Mouse (Mus musculus) CD4-positive helper T cell, adult 2 months (primary cell): ENCODE measurements around the gene Cluap1.

Experiments
- DNase-seq: peaks from one replicate; pipeline ENCODE4 v3.0.0-alpha.2; 2012; ENCODE audit warnings: low read depth, missing footprints, low spot score

The Cluap1 gene

GRCm38 (mm10) chr16:3908537-3909111 lies at the start of gene Cluap1, which contains the start of gene 1700037C18Rik:
Cluap1 (plus strand) TSS chr16:3908801.
1700037C18Rik (minus strand) TSS chr16:3908689.
- DNase-seq: peak; percentile 91

DNA sequence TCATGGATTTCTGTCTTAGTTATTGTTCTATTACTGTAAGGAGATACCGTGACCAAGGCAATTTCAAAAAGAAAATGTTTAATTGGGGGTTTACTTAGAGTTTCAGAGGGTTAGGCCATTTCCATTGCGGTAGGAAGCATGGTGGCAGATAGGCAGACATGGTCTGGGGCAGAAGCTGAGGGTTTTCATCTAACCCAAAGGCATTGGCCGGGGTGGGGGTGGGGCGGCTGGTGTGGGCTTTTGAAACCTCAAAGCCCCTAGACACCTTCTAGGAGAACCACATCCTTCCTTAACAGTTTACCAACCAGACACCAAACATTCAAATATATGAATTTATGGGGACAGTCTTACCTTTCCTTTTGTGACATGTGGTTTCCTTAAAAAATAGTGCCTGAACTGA lies 49.3 kb upstream of the Cluap1 start:
- DNase-seq: no peak

- DNase-seq: no peak
These were observed 36.8 kb upstream of the Cluap1 start for GRCm38 (mm10) chr16:3871815-3872214.

DNA sequence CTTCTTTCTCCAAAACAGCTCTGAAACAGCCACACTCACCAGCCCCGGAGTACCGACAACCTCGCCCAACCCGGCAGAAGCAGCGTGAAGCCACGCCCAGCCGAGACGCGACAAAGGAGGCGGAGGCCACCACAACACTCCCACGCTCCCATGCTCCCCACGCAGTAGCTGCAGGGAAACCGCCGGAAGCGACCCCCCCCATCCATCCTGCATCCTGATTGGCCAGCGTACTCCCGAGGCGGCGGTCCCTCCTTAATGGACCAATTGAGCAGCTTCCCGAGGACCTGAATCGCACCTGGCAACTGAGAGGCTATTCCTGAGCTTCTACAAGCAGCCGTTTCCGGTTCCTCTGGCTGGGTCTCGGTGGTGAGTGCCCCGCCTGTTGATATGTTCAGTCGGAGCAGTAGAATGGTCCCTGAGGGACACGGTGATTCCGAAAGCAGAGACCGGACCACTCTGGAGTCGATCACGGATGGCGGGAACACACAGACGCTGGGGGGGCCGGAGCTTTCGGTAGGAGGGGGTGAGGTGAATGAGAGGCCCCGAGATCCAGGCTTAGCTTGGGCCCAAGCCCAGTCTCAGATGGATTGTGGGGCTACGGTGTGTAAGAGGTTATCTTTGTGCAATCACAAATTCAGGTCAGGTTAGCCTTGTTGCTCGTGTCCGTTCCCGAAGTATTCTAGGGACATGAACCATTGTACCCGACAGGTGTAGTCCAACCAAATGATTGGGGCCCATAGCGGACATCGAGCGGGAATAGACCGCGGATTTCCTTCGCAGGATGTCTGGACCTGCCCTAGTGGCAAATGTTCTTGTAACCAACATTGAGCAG lies 36.2 kb upstream of the Cluap1 start, which contains the start of gene Naa60:
TSS of gene Naa60 (plus strand) at position 160 of the 832 bp plus-strand sequence.
- peak; percentile 93 for DNase-seq

DNA sequence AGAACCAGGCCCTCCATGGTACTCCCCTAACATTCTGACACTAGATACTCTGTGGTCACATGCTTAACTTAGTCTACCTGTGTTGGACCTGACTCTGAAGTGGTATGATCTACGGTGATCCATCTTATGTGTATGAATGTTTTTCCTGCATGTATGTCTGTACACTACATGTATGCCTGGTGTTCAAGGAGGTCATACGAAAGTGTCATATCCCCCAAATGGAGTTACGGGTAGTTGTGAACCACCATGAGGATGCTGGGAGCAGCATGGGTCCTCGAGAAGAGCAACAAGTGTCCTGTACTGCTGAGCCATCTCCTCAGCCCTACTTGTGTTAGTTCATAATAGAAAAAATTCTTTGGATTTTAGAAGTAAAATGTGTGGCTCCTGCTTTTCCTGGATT lies 32.3 kb upstream of the Cluap1 start:
- DNase-seq: no peak

DNA sequence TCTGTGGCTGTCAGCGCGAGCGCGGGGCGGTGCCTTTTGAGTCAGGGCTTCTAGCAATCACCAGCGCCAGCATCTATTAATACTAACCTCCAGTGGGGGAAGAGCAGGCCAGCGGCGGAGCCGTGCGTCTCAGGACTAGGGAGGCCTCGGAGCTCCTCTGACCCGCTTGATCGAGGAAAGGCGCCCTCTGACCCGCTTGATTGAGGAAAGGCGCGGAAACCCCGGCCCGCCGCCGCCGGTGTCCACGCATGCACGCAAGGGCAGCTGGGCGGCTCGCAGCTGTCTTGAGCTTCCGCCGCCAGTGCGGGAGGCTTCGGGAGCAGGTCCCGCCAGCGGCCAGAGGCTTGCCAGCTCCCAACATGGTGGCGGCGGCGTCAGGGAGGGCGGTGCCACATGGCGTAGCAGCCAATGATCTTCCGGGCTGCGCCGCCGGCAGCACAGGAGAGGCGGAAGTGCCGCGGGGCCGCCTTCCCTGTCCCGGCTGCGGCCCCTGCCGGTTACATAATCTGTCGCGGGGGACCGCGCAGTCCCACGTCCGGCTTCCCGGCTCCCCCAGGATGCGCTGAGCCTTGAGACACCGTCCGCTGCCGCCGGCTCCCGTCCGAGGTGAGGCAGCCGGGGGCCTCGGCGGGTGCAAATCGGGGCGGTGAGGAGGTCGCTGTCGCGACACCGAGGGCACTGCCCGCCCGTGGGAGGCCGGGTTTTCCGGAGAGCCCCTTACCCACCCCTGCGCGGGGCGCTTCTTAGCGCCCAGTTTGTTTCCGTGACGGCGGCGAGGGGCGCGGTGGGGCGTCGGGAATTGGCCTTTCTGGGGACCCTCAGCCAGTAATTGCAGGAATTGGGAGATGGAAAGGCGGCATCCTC lies 24.2 kb upstream of the Cluap1 start, which contains the start of the genes Zfp597 and Gm20695:
TSS of gene Zfp597 (minus strand) at position 361 of the 864 bp plus-strand sequence.
TSS of gene Gm20695 (plus strand) at position 448 of the 864 bp plus-strand sequence.
- peak; percentile 95 for DNase-seq

DNA sequence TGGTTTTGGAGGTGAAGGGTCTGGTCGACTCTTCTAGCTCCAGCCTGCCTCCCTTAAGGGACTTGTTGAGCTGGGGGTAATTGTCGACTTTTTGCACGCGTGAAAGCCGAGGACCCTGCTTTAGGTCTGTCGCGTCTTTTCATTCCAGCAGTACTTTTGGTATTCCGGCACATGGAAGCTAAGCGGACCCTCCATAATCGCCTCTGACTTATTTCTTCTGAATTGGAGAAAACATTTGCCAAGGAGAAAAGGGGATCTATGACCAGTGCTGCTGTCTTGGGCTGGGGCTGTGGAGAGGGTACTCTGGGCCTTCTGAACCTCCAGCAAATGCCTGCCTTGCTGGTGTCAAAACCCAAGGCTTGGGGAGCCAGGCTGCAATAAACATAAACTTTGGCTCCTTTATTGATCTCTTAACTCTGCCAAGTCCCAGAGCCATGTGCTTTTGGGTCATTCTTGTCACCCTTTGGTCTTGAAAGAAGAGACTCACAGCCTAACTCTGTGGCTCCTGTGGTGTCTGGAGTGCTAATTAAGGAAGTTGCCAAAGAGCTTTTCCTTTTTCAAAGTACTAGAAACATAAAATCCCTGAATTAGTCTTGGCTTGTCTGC lies 23.4 kb upstream of the Cluap1 start:
- DNase-seq: no peak

DNA sequence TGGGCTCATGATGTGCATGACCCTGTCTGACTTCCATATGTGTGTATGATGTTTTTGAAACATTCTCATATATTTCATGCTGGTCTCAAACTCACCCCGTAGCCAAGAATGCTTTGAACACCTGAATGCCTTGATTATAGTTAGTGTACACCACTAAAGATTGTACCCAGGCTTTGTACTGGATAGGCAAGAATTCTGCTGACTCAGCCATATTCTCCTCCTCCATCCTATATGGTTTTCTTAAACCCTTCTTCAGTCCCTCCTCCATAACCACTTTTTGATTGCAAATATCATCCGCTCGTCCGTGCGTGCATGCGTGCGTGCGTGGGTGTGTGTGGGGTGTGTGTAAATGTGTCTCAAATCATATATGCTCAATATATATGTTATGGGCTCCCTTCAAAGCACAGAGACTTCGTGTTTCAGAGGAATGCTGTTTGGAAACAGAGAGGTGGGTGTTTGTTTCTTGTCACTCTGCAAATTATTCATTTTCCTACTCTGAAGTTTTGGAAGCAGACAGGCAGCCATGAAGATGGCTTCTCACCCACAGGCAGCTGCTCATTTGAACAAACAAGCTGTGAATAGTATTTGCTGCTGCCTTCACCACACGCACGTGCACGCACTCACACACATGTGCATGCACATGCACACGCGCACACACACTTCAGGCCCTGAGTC lies 16.8 kb upstream of the Cluap1 start:
- DNase-seq: no peak

- no peak for DNase-seq
These were observed 14.9 kb upstream of the Cluap1 start for GRCm38 (mm10) chr16:3893739-3894138.

GRCm38 (mm10) chr16:3895173-3895792 lies 13.3 kb upstream of the Cluap1 start:
- peak; percentile 70 for DNase-seq

DNA sequence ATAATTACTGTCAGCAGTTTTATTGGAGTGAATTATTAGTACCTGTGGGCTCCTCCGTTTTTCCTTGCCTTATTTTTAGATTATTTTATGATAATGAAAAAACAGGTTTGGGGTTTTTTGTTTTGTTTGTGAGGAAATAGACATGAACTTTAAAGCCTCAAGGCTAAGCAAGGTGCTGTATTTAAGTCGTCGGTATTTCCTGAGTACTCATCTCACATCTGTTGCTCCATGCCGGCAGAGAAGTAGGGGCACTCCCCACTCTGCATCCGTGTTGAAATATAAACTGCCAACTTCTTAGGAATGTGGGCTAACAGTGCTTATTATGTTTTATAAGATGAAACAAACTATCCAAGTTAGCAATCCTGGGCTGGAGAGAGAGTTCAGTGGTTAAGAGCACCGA lies 12.6 kb upstream of the Cluap1 start:
- DNase-seq: peak; percentile 19

DNA sequence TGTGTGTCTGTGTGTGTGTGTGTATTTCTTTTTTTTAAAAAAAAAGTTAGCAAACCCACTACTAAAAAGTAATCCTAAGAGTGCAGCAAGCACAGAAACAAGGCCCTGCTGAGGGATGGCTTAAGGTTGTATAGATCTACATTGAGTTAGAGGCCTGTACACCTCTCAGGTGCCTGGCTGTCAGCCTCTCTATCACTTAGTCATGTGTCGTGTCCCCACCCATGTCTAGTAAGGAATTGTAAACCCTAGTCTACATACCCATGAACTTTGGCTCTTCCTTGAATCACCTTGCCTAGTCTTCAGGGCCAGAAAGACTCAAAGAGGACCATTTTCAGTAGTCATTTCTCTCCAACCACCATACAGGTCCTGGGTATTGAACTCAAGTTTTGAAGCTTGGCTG lies 12.0 kb upstream of the Cluap1 start:
- no peak for DNase-seq

DNA sequence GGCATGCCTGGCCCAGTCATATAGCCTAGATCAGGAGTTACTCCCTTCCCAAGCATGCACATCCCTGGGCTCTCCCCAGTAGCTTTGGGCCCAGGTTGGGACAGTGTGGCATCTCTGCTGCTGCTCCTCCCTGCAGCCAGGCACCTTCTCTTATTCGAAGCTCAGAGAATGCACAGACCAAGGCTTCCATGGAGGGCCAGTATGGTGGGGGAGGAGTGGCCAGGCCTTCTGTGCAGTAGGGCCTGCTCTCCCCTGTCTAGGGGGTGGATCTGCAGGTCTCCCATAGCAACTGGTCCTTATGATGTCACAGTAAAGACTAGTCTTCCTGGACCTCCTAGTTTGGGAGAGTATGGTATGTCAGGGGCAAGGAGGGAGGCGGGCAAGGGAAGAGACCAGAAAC lies 1.1 kb upstream of the Cluap1 start:
- DNase-seq: no peak

GRCm38 (mm10) chr16:3909118-3909517 lies 517 bp downstream of the Cluap1 start:
- DNase-seq: no peak

GRCm38 (mm10) chr16:3920756-3921155 lies 12.2 kb downstream of the Cluap1 start:
- DNase-seq: no peak

- no peak for DNase-seq
These were observed 14.9 kb downstream of the Cluap1 start for GRCm38 (mm10) chr16:3923515-3923914.

DNA sequence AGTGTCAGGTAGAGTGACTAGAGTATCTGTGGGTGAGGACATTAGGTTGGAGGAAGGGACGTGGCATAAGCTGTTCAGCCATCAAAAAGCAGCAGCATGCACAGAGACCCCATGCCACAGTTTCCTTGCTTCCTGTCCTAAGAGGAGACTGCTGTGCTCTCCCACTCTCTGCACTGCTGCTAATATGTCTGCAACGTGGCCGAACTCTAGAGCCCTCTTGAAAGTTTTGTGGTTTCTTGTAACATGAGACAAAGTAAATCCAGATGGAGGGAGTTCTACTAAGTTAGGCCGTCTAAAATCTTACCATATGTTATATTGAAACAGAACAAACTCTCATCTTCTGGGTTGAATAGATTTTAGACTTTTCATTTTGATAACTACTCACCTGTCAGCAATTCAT lies 15.4 kb downstream of the Cluap1 start:
- DNase-seq: no peak

- no peak for DNase-seq
These were observed 20.0 kb downstream of the Cluap1 start for GRCm38 (mm10) chr16:3928582-3928981.

DNA sequence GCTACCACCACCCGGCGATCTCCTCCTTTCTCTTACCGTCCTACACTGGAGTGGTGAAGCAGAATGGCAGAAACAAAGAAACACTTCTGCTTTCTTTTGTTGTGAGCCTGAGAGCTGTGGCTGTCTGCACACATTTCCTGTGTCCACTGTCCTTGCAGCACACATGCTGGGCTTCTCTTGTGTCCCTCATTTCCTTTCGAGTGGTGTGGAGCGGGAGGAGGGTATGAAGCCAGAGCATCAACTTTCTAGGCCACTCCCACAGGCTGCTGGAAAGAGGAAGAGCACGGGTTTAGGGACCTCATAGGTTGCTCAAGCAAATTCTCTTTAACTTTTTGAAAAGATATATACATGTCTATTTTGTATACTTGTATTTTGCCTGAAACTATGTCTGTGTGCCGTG lies 20.6 kb downstream of the Cluap1 start:
- no peak for DNase-seq

GRCm38 (mm10) chr16:3933536-3933935 lies 24.9 kb downstream of the Cluap1 start:
- peak; percentile 11 for DNase-seq
